Mouse (Mus musculus): ENCODE results near the gene Sgcd. TPM values are rescaled to one million over a fixed set of nuclear protein-coding genes. Genes with fewer than 3 reads are reported as not detected.
A peak's percentile ranks its signal among the peaks of the same experiment; 100 is the strongest.

Gene Sgcd
- total RNA-seq, 2 experiments from 2014 or later, result 60.7 to 78.2 TPM

DNA sequence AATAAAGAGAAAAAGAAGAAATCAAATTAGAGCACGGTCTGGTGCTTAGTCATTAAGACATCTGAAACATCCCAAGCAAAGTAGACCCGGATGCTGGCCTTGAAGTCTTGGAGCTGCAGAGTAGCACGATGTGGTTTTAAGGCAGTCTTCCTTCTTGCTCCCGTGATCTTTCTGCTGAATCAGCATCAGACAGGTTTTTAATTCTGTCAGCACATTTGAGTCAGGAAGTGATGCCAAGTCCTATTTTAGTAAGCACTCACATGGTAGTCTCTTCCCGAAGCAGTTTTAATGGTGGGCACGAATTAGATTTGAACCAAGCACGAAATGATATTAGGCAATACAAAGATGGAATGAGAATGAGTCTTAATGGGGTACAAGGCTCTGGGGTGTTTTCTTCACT is 789.7 kb downstream of the Sgcd start:
- Histone ChIP-seq H3K4me3 (no peak overlapping the region), H3K27ac (peak overlapping the region; percentile 36; the same call in 1 of the 2 replicates)
- intact Hi-C loops (cut with DNase I), result loop anchor here (10.0 kb wide), 1 partner anchor 176 kb away; no protein-coding TSS in a partner anchor
- no peak for TF ChIP-seq CTCF (IDR thresholded peaks at IDR 0.05)
- DNase-seq, result no peak

DNA sequence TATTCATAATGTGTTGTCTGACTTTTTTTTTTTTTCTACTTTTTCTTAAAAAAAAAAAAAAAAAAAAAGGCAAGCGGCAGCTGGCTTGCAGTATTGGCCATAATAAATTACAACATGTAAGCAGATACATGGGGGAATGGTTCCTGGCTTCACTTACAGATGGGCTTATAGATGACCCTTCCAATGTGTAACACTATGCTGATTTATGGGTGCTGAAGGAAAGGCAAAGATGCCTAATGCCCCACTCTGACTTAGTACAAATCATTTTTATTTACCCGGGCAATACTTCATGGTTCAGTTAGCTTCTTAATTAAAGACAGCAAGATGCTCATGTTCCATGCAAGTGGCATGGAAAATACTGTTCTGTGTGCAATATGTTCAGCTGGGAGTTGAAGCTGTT is 800.2 kb downstream of the Sgcd start:
- no peak overlapping the region for H3K27ac ChIP-seq
- no peak for DNase-seq
- intact Hi-C loops (cut with DNase I), result no loop called here
- no peak overlapping the region for H3K4me3 ChIP-seq
- no peak for TF ChIP-seq CTCF (IDR thresholded peaks at IDR 0.05)

DNA sequence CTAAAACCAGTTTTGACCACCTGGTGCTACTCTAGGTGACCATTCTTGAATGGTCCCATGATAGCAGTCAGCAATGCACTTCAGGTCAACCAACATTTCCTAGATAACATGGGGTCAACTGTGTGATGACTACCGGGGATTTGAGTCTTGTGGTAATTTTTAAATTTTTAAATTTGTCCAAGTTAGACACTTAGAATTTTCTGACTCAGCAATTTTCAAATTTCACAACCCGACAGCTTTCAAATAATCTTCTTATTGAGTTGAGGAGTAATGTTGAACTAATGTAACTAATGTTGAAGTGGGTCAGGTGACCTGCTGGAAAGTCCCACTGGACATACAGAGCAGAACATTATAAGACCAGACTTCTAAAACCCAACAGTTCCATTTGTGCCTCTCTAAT is 813.8 kb downstream of the Sgcd start:
- TF ChIP-seq CTCF (IDR thresholded peaks at IDR 0.05), result no peak
- intact Hi-C loops (cut with DNase I), result no loop called here
- H3K27ac ChIP-seq, result no peak overlapping the region
- DNase-seq, result no peak
- H3K4me3 ChIP-seq, result no peak overlapping the region

- no peak for TF ChIP-seq CTCF (IDR thresholded peaks at IDR 0.05)
- DNase-seq, result no peak
- Histone ChIP-seq H3K27ac (0 out of 2 replicates have a peak overlapping the region, but pooled peaks have one; percentile 8), H3K4me3 (no peak overlapping the region)
- intact Hi-C loops (cut with DNase I), result no loop called here
These were observed 817.7 kb downstream of the Sgcd start for GRCm38 (mm10) chr11:47170926-47171625.

GRCm38 (mm10) chr11:47167376-47167775 is 821.4 kb downstream of the Sgcd start:
- DNase-seq, result no peak
- intact Hi-C loops (cut with DNase I), result no loop called here
- no peak overlapping the region for H3K4me3 ChIP-seq
- no peak for TF ChIP-seq CTCF (IDR thresholded peaks at IDR 0.05)
- H3K27ac ChIP-seq, result no peak overlapping the region

DNA sequence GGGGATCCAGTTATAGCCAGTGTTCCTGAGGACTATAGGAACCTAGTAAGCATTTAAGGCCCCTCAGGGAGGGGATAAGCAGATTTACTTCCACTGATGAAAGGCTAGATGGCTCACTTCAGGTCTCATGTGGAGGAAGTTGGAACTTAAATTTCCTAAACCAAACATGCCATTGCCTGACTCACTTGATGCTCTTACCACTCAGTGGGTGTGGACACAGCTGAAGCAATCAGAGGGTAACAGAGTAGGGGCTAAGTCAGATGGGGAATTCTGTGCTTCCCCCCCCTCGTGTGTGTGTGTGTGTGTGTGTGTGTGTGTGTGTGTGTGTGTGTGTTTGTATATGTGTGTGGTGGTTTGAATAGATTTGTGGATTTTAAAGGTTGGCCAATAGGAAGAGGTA is 830.7 kb downstream of the Sgcd start:
- H3K4me3 ChIP-seq, result no peak overlapping the region
- no peak overlapping the region for H3K27ac ChIP-seq
- DNase-seq, result no peak
- TF ChIP-seq CTCF (IDR thresholded peaks at IDR 0.05), result no peak
- intact Hi-C loops (cut with DNase I), result no loop called here

DNA sequence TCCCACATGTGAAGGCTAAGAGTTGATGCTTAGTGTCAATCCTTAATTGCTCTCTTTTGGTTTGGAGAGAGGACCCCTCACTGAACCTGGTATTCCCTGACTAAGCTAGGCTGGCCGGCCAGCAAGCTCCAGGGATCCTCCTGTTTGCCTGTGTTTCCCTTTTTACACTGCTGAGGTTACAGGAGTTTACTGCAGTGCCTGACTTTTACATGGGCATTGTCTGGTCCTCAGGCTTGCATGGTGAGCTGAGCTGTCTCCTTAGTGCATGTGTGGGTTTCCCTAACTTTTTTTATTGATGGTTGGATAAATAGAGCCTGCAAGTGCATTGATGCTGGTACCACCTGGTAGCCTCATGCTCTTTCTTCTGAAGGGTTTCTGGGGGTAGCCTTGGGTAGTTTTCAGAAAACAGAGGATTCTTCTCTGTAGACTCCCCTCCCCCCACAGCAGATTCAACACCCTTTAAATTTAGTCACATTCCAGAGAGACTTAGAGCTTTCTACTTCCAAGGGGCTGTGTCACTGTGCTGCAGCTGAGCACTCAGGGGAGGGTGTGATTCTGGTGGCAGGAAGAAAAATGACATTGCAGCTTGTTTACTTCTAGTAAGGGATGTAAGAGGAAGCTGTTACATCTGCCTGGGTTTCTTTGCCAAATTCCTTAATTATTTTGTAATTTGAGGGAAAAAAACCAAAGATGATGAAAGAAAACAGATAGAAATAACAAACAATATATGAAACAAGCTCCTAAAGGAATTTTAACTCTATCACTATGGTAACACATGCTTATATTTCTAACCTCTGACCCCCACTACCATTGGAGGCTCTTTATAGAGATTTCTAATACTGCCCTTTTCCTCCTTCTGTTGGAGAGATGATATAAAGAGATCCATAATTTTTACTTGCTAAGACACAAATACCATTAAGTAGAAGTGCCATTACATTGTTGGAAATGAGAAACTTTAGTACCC is 831.8 kb downstream of the Sgcd start:
- H3K27ac ChIP-seq, result no peak overlapping the region
- TF ChIP-seq CTCF (IDR thresholded peaks at IDR 0.05), result no peak
- intact Hi-C loops (cut with DNase I), result no loop called here

DNA sequence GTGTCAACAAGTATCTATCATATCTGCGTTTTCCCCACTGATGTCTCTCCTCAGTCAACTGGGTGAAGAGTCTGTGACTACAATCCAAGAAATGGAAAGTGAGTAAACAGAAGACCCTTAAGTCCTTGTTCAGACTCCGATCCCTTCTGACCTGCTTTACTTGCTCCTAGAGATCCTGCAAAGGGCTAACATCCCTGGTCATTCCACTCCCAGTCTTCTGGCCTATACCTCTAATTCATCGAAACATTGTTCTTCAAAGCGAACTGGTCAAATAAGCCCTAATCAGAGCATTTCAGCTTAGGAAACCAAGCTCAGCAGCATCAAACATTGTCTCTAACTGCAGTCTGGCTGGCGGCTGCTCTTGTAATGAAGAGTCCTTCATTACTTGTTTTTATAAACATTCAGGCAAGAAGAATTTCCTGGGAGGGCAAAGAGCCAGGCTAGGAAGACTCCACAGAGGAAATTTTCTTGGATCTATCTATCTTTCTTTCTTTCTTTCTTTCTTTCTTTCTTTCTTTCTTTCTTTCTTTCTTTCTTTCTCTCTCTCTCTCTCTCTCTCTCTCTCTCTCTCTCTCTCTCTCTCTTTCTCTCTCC is 833.8 kb downstream of the Sgcd start:
- Histone ChIP-seq H3K4me3 (no peak overlapping the region), H3K27ac (no peak overlapping the region)
- no peak for TF ChIP-seq CTCF (IDR thresholded peaks at IDR 0.05)
- intact Hi-C loops (cut with DNase I), result no loop called here
- DNase-seq, result no peak

More for the DNA sequence above, 831.8 kb downstream of the Sgcd start:
- H3K4me3 ChIP-seq, result no peak overlapping the region
- DNase-seq, result no peak

- no peak for TF ChIP-seq CTCF (IDR thresholded peaks at IDR 0.05)
- intact Hi-C loops (cut with DNase I), result no loop called here
- H3K4me3 ChIP-seq, result no peak overlapping the region
- no peak overlapping the region for H3K27ac ChIP-seq
- no peak for DNase-seq
These were observed 839.2 kb downstream of the Sgcd start for GRCm38 (mm10) chr11:47149607-47150006.

DNA sequence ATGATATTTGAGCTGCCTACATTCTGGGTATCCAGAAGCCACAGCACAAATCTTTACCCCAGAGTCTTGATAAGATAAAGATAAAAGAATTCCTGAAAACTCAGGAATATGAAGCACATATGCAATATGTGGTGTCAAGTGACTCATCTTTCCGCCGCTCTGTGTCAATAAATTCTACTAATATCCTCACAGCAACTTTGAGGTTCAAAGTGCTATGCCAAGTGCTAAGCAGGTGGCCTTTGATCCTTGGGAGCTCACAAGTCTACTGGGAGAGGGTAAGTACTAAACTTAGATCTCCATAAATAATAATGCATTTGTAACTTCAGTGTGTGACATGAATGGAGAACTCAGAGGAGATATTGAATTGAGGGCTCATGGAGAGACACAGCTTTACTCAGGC is 848.9 kb downstream of the Sgcd start:
- intact Hi-C loops (cut with DNase I), result no loop called here
- Histone ChIP-seq H3K27ac (no peak overlapping the region), H3K4me3 (no peak overlapping the region)
- TF ChIP-seq CTCF (IDR thresholded peaks at IDR 0.05), result no peak
- no peak for DNase-seq

- no peak for TF ChIP-seq CTCF (IDR thresholded peaks at IDR 0.05)
- Histone ChIP-seq H3K4me3 (no peak overlapping the region), H3K27ac (no peak overlapping the region)
- no peak for DNase-seq
- intact Hi-C loops (cut with DNase I), result no loop called here
These were observed 849.5 kb downstream of the Sgcd start for GRCm38 (mm10) chr11:47139271-47139670.

DNA sequence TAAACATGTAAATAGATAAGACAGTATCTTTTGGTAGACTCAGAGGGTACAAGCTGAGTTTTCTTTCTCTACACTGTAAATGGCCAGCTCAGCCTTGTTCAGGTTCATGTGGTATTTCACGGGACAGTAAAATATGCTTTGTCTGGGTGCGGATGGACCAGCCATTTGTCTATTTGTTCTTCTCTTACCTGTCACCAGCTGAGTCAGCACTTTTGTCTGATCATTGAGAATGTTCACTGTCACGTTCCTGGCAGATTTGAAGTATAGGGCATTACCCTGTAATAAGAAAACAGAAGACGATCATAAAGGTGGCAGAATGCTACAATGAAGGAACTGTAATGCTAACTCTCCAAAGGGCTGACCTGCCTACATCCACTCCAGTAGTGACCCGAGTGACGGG is 856.4 kb downstream of the Sgcd start:
- DNase-seq, result no peak
- Histone ChIP-seq H3K4me3 (no peak overlapping the region), H3K27ac (no peak overlapping the region)
- TF ChIP-seq CTCF (IDR thresholded peaks at IDR 0.05), result no peak
- intact Hi-C loops (cut with DNase I), result no loop called here

GRCm38 (mm10) chr11:47130432-47130831 is 858.3 kb downstream of the Sgcd start:
- H3K4me3 ChIP-seq, result no peak overlapping the region
- no peak for TF ChIP-seq CTCF (IDR thresholded peaks at IDR 0.05)
- no peak overlapping the region for H3K27ac ChIP-seq
- no peak for DNase-seq
- intact Hi-C loops (cut with DNase I), result no loop called here
